13 mouse cellular contexts compared by ENCODE assay signal in the genomic region with DNA sequence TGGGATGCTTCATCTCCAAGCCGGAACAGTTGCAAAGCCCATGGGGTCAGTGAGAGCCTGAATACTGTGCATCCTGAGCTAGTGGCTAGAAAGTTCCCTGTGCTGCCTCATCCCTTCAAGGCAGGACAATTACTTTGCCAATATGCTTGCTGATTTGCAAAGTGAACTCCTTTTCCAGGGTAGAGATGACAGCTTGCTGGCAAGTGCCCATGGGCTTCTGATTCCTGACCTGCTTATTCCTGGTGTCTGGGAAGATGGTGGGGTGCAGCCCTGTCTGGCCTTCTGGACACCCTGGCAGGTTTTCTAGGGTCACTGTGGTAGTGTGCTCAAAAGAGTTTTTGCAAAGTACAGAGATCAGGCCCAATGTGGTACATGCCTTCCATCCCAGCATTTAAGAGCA.
"Had no signal": no experiment of that assay in that cellular context is flagged by ENCODE, and none has a peak within 500 bp of the region (broad histone marks: within the 10 kb centered on the region; RNA-seq: fewer than 3 reads in every experiment).

No protein-coding gene starts in this region.

- DNase-seq: liver, postnatal 0 days; lung, embryonic 14.5 days; lung, postnatal 10 days; lung, postnatal 4 days; midbrain, embryonic 14.5 days; retina, postnatal 1 day; right cerebral cortex, adult 18-20 months; right cerebral cortex, postnatal 25 days; right cerebral cortex, postnatal 4 days; spleen, adult 18-20 months; thymus, adult 18-20 months; thymus, postnatal 14 days; thymus, postnatal 36 days had no signal
